Mouse (Mus musculus): ENCODE data around the gene Mcm8. TPM values are rescaled to one million over a fixed set of nuclear protein-coding genes. Genes with fewer than 3 reads are reported as not detected.

Mcm8 gene
- total and polyA plus RNA-seq, 2 experiments from 2014 or later: 3.2 to 5.6 TPM

GRCm38 (mm10) chr2:132884303-132884967 is 68.5 kb downstream of the Mcm8 start:
- Histone ChIP-seq H3K4me1 (ENCODE audit: insufficient read depth, low read length) (no peaks in the 10 kb centered on the region), H3K27me3 (ENCODE audit: insufficient read depth, low read length) (peaks cover 8% of the 10 kb centered on the region), H3K36me3 (ENCODE audit: insufficient read depth, low read length) (no peaks in the 10 kb centered on the region), H3K9me3 (ENCODE audit: low read length) (no peaks in the 10 kb centered on the region), H3K4me3 (ENCODE audit: low read length) (no peak overlapping the region), H3K4me2 (ENCODE audit: low read depth, low read length) (no peak overlapping the region), H3K9ac (replicated peaks; ENCODE audit: low read length) (no peak overlapping the region), H3K27ac (no peak overlapping the region)
- no peak for DNase-seq (ENCODE audit: low spot score)
- TF ChIP-seq CTCF (IDR thresholded peaks at IDR 0.05; ENCODE audit: low read depth): no peak
- no peak for ATAC-seq
- WGBS: 77% methylated on average over 8 of the region's 8 CpGs

DNA sequence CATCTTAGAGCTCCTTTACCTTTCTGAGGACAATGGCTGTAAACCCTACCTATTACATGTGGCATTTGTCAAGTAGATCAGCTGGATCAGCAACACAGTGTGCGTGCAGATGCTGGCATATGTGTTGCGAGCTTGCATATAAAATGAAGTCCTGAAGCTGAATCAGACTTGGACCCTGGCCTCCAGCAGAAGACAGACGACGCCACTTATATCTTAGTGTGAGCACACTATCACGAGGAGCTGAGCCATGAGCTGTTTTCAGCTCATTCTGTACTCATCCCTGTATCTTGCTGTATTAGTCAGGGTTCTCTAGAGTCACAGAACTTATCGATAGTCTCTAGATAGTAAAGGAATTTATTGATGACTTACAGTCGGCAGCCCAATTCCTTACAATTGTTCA is 69.4 kb downstream of the Mcm8 start:
- no peaks in the 10 kb centered on the region for H3K9me3 ChIP-seq (ENCODE audit: low read length)
- H3K4me1 ChIP-seq (ENCODE audit: insufficient read depth, low read length): no peaks in the 10 kb centered on the region
- WGBS: 92% methylated on average over 7 of the region's 7 CpGs
- no peak for ATAC-seq
- H3K4me3 ChIP-seq (ENCODE audit: low read length): no peak overlapping the region
- no peak overlapping the region for H3K4me2 ChIP-seq (ENCODE audit: low read depth, low read length)
- no peak for DNase-seq (ENCODE audit: low spot score)
- no peaks in the 10 kb centered on the region for H3K36me3 ChIP-seq (ENCODE audit: insufficient read depth, low read length)
- no peak for TF ChIP-seq CTCF (IDR thresholded peaks at IDR 0.05; ENCODE audit: low read depth)
- no peak overlapping the region for H3K27ac ChIP-seq
- H3K27me3 ChIP-seq (ENCODE audit: insufficient read depth, low read length): peaks cover 8% of the 10 kb centered on the region
- H3K9ac ChIP-seq (replicated peaks; ENCODE audit: low read length): no peak overlapping the region

Other genes with a start within 250 kb of the Mcm8 start
- 43.9 and 46.9 TPM in 2 replicates for gene Gpcpd1, start 228.4 kb upstream of the Mcm8 start, total RNA-seq (2014; rRNA removed)
- gene Gpcpd1, start 228.4 kb upstream of the Mcm8 start, polyA plus RNA-seq (2015; fragmentation: Nextera tagmentation; extraction: Ambion mirVana): 84.0 and 91.9 TPM in 2 replicates
- gene Shld1, start 129.2 kb upstream of the Mcm8 start, total RNA-seq (2014; rRNA removed): 11.9 and 17.8 TPM in 2 replicates
- 16.7 and 18.4 TPM in 2 replicates for gene Shld1, start 129.2 kb upstream of the Mcm8 start, polyA plus RNA-seq (2015; fragmentation: Nextera tagmentation; extraction: Ambion mirVana)
- gene Chgb, start 34.9 kb upstream of the Mcm8 start, total RNA-seq (2014; rRNA removed): 27.0 and 35.5 TPM in 2 replicates
- gene Chgb, start 34.9 kb upstream of the Mcm8 start, polyA plus RNA-seq (2015; fragmentation: Nextera tagmentation; extraction: Ambion mirVana): 137 and 143 TPM in 2 replicates
- gene Trmt6, start 86 bp upstream of the Mcm8 start, total RNA-seq (2014; rRNA removed): 8.4 and 14.7 TPM in 2 replicates
- gene Trmt6, start 86 bp upstream of the Mcm8 start, polyA plus RNA-seq (2015; fragmentation: Nextera tagmentation; extraction: Ambion mirVana): 27.8 and 31.0 TPM in 2 replicates
- 29.5 and 33.6 TPM in 2 replicates for gene Crls1, start 30.5 kb downstream of the Mcm8 start, total RNA-seq (2014; rRNA removed)
- 21.6 and 22.9 TPM in 2 replicates for gene Crls1, start 30.5 kb downstream of the Mcm8 start, polyA plus RNA-seq (2015; fragmentation: Nextera tagmentation; extraction: Ambion mirVana)
- 1.3 and 1.7 TPM in 2 replicates for gene Lrrn4, start 64.8 kb downstream of the Mcm8 start, total RNA-seq (2014; rRNA removed)
- 0.64 and 0.87 TPM in 2 replicates for gene Lrrn4, start 64.8 kb downstream of the Mcm8 start, polyA plus RNA-seq (2015; fragmentation: Nextera tagmentation; extraction: Ambion mirVana)
- gene Fermt1, start 129.8 kb downstream of the Mcm8 start, total RNA-seq (2014; rRNA removed): 0.05 and 0.22 TPM in 2 replicates
- 0.13 and 0.54 TPM in 2 replicates for gene Fermt1, start 129.8 kb downstream of the Mcm8 start, polyA plus RNA-seq (2015; fragmentation: Nextera tagmentation; extraction: Ambion mirVana)

Data from hindbrain, postnatal 0 days (tissue).